Mouse (Mus musculus): ENCODE results near the gene Ehd2. TPM values are rescaled to one million over a fixed set of nuclear protein-coding genes. Genes with fewer than 3 reads are reported as not detected.

Gene Ehd2
- polyA plus RNA-seq, 1 experiment from 2014 or later: 6.9 TPM

DNA sequence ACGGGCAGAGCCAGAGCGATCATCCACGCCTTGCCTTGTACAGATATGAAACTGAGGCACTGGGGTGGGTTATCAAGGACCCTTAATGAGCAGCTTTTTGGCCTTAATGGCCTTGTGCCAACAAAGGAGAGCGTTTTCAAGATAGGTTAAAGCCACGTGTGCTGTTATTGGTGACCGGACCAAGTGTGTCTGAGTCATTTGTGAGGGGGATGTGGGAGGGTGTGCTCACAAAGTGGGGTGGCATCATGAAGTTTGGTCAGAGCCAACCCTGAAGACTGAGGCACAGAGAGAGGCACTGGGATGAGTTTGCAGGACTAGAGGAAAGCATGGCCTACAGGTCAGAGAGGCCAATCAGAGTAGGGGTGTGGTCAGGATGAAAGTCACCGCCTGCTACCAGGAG, 12.9 kb downstream of the Ehd2 start:
- no peaks in the 10 kb centered on the region for H3K9me3 ChIP-seq
- H3K4me3 ChIP-seq: no peak overlapping the region
- no peaks in the 10 kb centered on the region for H3K4me1 ChIP-seq (replicated peaks)
- H3K9ac ChIP-seq: no peak overlapping the region
- no peak overlapping the region for H3K4me2 ChIP-seq
- no peaks in the 10 kb centered on the region for H3K36me3 ChIP-seq
- no peaks in the 10 kb centered on the region for H3K27me3 ChIP-seq
- no peak overlapping the region for H3K27ac ChIP-seq (replicated peaks)
- 90% methylated on average over 7 of the region's 7 CpGs for WGBS
- no peak for ATAC-seq (ENCODE audit: low FRiP score, low read depth)

DNA sequence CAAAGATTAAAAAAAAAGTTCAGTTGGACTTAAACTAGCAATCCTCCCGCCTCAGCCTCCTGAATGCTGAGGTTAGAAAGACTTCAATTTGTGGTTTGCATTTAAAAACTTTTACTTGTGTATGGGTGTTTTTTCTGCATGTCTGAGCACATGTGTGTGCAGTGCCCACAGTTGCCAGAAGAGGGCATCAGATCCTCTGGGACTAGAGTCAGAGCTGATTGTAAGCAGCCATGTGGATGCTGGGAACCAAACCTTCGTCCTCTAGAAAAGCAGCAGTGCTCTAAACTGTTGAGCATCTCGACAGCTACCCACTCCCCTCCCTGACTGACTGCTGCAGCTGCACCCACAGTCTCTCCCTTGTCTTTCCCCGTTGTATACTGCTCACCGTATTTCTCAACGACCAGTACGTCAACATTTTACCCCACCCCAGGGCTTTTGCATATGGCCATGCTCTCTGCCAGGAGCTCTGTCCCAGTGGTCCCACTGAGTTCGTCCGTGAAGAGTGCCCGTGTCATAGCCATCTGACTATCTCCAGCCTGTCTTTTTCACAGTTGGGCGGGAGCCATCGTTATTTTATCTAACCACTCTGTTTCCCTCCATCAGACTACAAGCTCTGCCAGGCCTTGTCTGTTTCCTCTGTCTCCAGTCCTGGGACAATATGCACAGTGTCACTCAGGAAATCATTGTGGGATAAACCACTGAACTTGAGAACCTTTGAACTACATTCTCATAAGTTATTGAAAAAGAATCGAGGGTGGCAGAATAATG, 13.9 kb downstream of the Ehd2 start:
- Histone ChIP-seq H3K27ac (replicated peaks) (no peak overlapping the region), H3K9ac (no peak overlapping the region), H3K4me1 (replicated peaks) (peaks cover 3% of the 10 kb centered on the region; the same call in 1 of the 2 replicates), H3K9me3 (no peaks in the 10 kb centered on the region), H3K4me2 (no peak overlapping the region), H3K36me3 (no peaks in the 10 kb centered on the region), H3K27me3 (no peaks in the 10 kb centered on the region), H3K4me3 (no peak overlapping the region)
- ATAC-seq (ENCODE audit: low FRiP score, low read depth): no peak
- 93% methylated on average over 13 of the region's 13 CpGs for WGBS

DNA sequence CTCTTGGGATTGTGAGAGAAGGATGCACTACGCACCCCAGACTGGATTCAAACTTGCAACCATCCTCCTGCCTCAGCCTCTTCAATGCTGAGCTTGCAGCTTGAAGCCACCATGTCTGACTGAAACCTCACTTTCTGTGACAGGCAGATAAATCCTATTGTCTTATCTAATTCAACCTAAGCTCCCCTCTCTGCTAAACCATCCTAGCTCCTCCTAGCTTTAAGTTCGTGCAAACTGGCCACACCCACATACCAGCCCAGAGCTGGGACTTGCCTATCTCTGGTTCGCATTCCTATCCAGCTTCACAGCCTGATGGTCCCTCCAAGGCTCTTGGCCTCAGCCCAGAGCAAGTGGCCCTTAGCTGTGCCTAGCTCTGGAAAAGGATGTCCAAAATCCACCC, 15.0 kb downstream of the Ehd2 start:
- WGBS: 80% methylated on average over 3 of the region's 3 CpGs

GRCm38 (mm10) chr7:15950008-15950407, 17.4 kb downstream of the Ehd2 start:
- Histone ChIP-seq H3K4me2 (no peak overlapping the region), H3K4me1 (replicated peaks) (peaks cover 15% of the 10 kb centered on the region), H3K36me3 (no peaks in the 10 kb centered on the region), H3K4me3 (no peak overlapping the region), H3K27me3 (no peaks in the 10 kb centered on the region), H3K9me3 (no peaks in the 10 kb centered on the region), H3K27ac (replicated peaks) (no peak overlapping the region), H3K9ac (no peak overlapping the region)
- no peak for ATAC-seq (ENCODE audit: low FRiP score, low read depth)
- 87% methylated on average over 15 of the region's 15 CpGs for WGBS

More for the DNA sequence above, 15.0 kb downstream of the Ehd2 start:
- no peak for ATAC-seq (ENCODE audit: low FRiP score, low read depth)
- Histone ChIP-seq H3K27ac (replicated peaks) (no peak overlapping the region), H3K9me3 (no peaks in the 10 kb centered on the region), H3K4me1 (replicated peaks) (peaks cover 7% of the 10 kb centered on the region; the same call in 1 of the 2 replicates), H3K9ac (no peak overlapping the region), H3K27me3 (no peaks in the 10 kb centered on the region), H3K4me3 (no peak overlapping the region), H3K4me2 (no peak overlapping the region), H3K36me3 (no peaks in the 10 kb centered on the region)

DNA sequence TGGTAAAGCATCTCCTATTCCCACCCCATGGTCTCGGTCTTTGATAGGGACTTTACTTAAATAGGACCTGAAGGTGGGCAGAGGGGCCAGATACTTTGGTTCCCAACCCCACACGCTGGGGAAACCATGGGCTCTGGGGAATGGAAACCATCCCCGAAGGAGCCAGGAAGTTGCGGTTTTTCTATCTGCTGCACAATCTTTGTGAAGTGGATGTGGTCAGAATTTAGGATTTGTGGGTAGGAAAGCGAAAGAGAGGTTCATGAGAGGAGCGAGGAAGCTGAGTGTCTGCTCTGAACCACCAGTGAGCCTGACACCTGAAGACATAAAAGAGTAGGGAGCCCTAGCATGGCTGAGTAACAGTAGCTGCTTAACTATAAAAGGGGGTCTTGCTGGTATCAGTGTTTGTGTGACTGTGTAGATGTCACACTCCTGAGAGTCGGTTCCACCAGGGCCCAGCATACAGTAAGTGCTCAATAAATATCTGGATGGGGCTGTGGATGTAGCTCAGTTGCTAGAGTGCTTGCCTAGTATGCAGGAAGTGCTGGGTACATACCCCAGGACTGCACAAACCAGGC, 18.1 kb downstream of the Ehd2 start:
- Histone ChIP-seq H3K27me3 (no peaks in the 10 kb centered on the region), H3K9me3 (no peaks in the 10 kb centered on the region), H3K4me2 (no peak overlapping the region), H3K9ac (no peak overlapping the region), H3K4me3 (no peak overlapping the region), H3K4me1 (replicated peaks) (peaks cover 22% of the 10 kb centered on the region), H3K27ac (replicated peaks) (no peak overlapping the region), H3K36me3 (no peaks in the 10 kb centered on the region)
- no peak for ATAC-seq (ENCODE audit: low FRiP score, low read depth)
- 85% methylated on average over 7 of the region's 7 CpGs for WGBS

DNA sequence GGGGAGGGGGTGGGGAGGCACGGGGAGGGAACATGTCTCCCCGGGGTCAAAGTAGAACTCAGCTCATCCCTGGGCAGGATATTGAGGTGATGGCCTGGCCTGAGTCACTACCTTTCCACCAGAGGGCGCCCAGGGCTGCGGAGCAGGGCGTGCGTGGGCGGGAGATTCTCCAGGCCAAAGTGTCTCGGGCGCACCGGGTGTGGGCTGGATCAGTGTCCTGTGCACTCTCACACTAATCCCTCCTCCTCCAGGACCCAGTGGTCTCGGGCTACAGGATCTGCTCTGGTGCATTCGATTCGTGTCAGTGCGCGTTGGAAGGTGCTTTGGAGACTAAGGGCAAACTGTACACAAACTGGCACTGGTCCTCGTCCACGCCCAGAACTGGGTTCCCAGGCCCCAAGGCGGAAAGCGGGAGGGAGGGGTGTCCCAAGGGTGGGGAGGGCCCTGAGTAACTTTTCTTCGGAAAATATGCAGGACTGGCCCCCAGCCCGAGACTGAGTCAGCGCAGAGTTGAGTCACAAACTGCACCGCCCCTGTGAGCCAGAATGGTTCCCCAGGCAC, 18.9 kb downstream of the Ehd2 start:
- Histone ChIP-seq H3K4me3 (no peak overlapping the region; the same call in 1 of the 2 replicates), H3K27ac (replicated peaks) (no peak overlapping the region), H3K4me2 (peak overlapping the region; percentile 45), H3K27me3 (no peaks in the 10 kb centered on the region), H3K9ac (0 out of 2 replicates have a peak overlapping the region, but pooled peaks have one; percentile 11), H3K9me3 (no peaks in the 10 kb centered on the region), H3K4me1 (replicated peaks) (peaks cover 27% of the 10 kb centered on the region), H3K36me3 (peaks cover 4% of the 10 kb centered on the region; the same call in 1 of the 2 replicates)
- peak; percentile 7; the same call in 1 of the 2 replicates for ATAC-seq (ENCODE audit: low FRiP score, low read depth)
- WGBS: 8% methylated on average over 23 of the region's 23 CpGs

DNA sequence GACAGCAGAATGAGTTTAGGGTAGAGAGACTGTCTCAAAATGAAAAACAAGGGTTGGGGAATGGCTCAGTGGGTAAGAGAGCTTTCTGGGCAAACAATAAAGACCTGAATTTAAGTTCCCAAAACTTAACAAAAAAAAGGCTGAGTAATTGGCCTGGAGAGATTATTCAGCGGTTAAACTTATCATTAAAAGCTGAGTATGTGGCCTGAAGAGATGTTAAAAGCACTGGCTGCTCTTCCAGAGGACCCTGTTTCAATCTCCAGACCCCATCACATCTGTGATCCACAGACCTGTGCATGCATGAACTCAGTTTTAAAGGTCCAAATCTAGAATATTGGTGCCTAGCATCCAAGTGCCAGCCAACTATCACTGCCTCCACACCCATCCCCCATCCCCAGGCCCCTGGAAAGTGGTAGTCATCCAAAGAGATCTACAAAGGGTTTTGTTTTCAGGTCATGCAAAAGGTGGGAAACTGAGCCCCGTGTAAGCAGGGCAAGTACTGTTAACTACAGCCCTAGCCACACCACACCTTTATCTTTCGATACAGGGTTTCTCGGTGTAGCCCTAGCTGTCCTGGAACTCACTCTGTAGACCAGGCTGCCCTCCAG, 19.6 kb downstream of the Ehd2 start:
- WGBS: 51% methylated on average over 4 of the region's 4 CpGs
- no peak overlapping the region for H3K4me2 ChIP-seq
- no peaks in the 10 kb centered on the region for H3K27me3 ChIP-seq
- peaks cover 27% of the 10 kb centered on the region for H3K4me1 ChIP-seq (replicated peaks)
- H3K4me3 ChIP-seq: no peak overlapping the region
- peaks cover 9% of the 10 kb centered on the region; the same call in 1 of the 2 replicates for H3K36me3 ChIP-seq
- no peaks in the 10 kb centered on the region for H3K9me3 ChIP-seq
- H3K9ac ChIP-seq: no peak overlapping the region
- no peak for ATAC-seq (ENCODE audit: low FRiP score, low read depth)
- H3K27ac ChIP-seq (replicated peaks): no peak overlapping the region

DNA sequence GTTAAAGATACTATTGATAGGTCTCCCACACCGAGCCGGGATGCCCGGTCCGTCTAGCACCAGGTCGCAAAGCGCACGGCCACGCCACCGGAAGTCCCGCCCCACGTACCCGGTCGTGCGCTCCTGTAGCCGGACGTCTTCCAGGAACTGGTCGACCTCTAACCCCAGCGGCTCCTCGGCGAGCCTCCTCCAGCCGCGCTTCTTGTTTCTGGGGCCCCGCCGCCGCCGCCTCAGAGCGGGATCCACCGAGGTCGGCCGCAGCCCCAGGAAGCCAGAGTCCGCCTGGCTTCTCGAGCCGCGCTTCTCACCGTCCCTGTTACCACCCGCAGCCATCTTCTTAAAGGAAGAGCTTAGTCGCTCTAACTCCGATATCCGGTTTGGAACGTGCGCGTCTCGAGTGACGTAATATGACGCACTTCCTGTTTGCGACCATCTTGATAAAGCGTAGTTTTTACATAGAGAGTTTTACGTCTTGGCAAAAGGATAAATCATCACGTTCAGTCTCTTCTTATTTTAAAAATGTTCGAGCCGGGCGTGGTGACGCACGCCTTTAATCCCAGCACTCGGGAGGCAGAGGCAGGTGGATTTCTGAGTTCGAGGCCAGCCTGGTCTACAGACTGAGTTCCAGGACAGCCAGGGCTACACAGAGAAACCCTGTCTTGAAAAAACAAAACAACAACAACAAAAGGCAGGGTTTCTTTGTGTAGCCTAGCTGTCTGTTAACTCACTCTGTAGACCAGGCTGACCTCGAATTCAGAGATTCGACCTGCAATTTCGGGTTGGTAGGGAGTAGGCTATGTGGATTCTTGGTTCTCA, 21.4 kb downstream of the Ehd2 start, which contains the start of gene Nop53:
Gene Nop53, minus strand, starts transcription at position 354 of the 816 bp plus-strand sequence.
- Histone ChIP-seq H3K36me3 (peaks cover 26% of the 10 kb centered on the region), H3K27me3 (no peaks in the 10 kb centered on the region), H3K4me1 (replicated peaks) (peaks cover 27% of the 10 kb centered on the region), H3K27ac (replicated peaks) (peak within 1 kb of the TSS; percentile 99), H3K4me3 (peak within 1 kb of the TSS; percentile 78), H3K4me2 (peak within 1 kb of the TSS; percentile 90), H3K9ac (peak within 1 kb of the TSS; percentile 68), H3K9me3 (no peaks in the 10 kb centered on the region)
- WGBS: 1% methylated on average over 59 of the region's 59 CpGs
- ATAC-seq (ENCODE audit: low FRiP score, low read depth): peak; percentile 94

GRCm38 (mm10) chr7:15945211-15945610, 22.2 kb downstream of the Ehd2 start:
- Histone ChIP-seq H3K27me3 (no peaks in the 10 kb centered on the region), H3K9ac (peak overlapping the region; percentile 68), H3K4me2 (peak overlapping the region; percentile 90), H3K9me3 (no peaks in the 10 kb centered on the region), H3K27ac (replicated peaks) (peak overlapping the region; percentile 99), H3K4me3 (peak overlapping the region; percentile 78), H3K4me1 (replicated peaks) (peaks cover 27% of the 10 kb centered on the region), H3K36me3 (peaks cover 32% of the 10 kb centered on the region)
- no peak for ATAC-seq (ENCODE audit: low FRiP score, low read depth)
- WGBS: 10% methylated on average over 8 of the region's 8 CpGs

DNA sequence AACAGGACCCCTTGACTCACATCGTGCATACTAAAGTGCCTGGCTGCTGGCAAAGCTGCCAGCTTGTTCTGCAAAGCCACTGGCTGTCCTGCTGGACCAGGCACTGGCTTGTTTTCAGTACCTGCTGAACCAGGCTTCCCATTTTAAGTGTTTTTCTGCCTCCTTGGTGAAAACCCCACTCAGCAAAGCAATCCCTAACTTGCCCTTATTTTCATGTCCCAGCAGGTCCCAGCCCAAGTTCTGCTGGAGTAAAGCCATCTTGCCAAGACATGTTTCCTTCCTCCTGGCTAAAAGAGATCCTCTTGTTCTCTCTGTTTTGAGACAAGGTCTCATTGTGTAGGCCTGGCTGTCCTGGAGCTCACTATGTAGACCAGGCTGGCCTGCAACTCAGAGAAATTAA, 23.1 kb downstream of the Ehd2 start:
- Histone ChIP-seq H3K36me3 (peaks cover 41% of the 10 kb centered on the region), H3K27ac (replicated peaks) (no peak overlapping the region), H3K9me3 (no peaks in the 10 kb centered on the region), H3K27me3 (no peaks in the 10 kb centered on the region), H3K4me3 (no peak overlapping the region), H3K4me1 (replicated peaks) (peaks cover 27% of the 10 kb centered on the region), H3K9ac (no peak overlapping the region), H3K4me2 (no peak overlapping the region)
- WGBS: 96% methylated on average over 1 of the region's 1 CpGs
- ATAC-seq (ENCODE audit: low FRiP score, low read depth): no peak

- Histone ChIP-seq H3K4me1 (replicated peaks) (no peaks in the 10 kb centered on the region), H3K9ac (no peak overlapping the region)
- 94% methylated on average over 3 of the region's 3 CpGs for WGBS
Measured at GRCm38 (mm10) chr7:15938621-15939020, 28.7 kb downstream of the Ehd2 start.

More at GRCm38 (mm10) chr7:15938621-15939020, 28.7 kb downstream of the Ehd2 start:
- H3K4me2 ChIP-seq: no peak overlapping the region
- no peak for ATAC-seq (ENCODE audit: low FRiP score, low read depth)
- peaks cover 83% of the 10 kb centered on the region for H3K36me3 ChIP-seq
- H3K9me3 ChIP-seq: no peaks in the 10 kb centered on the region
- H3K27ac ChIP-seq (replicated peaks): no peak overlapping the region
- H3K4me3 ChIP-seq: no peak overlapping the region
- no peaks in the 10 kb centered on the region for H3K27me3 ChIP-seq

Measured in hindbrain, embryonic 15.5 days (tissue).